Mouse (Mus musculus): ENCODE measurements around the gene Ppp1r9a. TPM values are rescaled to one million over a fixed set of nuclear protein-coding genes. Genes with fewer than 3 reads are reported as not detected.
A peak's percentile ranks its signal among the peaks of the same experiment; 100 is the strongest.

Ppp1r9a gene
- total RNA-seq, 2 experiments from 2014 or later, result 26.9 to 30.9 TPM

DNA sequence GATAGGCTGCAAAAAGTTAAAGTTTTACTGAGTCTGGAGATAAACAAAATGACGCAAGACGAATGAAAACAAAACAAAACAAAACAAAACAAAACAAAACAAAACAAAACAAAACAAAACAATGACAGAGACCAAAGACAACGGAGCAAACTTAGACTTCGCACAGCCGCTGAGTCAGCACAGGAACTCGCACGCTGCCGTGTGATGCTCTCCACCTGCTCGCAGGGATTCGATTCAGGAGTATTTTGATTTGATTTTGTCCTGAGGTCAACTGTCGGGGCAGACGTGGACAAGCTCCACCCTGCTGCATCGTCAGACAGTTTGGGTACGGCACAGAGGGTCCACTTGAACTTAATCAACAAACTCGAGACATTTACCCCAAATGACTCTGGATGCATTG lies 105.9 kb downstream of the Ppp1r9a start:
- no peak for DNase-seq

DNA sequence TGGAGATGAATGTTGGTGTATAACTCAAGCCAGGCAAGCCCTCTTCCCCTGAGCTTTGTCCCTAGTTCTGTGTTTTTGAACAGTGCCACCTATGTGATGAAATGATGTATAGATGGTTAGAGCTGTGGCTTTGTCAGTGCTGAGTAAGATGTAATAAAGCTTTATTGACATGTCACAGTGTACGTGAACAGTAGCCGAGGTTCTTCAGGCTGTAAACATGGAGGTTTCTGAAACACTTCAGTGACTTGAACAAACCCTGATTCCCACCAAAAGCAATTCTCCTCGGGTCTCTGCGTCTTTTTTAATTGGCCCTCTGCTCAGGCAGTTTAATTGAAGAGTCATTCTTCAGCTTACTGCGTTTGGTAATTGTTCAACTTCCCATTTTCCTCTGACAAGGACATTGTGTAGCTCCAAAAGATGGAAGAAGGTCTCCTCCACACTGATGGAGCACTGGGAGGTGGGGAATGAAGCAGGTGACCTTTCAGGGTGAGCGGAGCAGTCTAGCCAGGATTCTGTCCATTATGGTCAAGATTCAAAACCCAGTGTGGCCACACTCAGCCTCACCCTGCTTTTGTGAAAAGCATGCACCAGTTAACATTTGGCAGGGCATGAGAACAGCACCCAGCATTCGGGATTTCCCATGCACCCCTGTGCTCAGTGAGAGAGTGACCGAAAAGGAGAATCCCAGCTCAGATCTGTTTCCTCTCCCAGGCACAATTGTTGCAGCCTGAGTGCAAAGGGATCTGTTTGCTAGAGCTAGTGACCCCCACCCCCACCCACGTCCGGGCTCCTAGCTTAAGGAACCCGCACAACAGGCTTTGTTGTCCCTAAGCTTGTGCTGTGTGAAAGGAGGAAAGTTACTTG lies 108.1 kb downstream of the Ppp1r9a start:
- no peak for DNase-seq

DNA sequence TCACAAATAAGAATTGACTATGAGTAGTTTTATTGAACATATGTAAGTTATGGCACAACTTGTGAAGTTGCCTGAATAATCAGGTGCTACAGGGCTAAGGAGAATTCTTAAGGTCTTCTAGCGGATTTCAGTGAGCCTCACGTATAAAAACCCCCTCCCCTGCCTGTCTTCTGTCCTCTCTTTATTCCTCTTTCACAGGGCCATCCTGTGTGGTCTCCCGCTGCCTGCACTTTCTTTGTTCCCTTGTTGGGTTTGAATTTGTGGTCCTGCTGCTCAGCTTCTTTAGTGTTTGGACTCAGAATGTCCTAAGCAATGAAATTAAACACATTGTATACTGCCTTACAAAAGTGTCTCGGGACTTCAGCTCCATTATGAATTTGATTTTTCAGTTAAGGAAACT lies 110.1 kb downstream of the Ppp1r9a start:
- DNase-seq, result no peak

DNA sequence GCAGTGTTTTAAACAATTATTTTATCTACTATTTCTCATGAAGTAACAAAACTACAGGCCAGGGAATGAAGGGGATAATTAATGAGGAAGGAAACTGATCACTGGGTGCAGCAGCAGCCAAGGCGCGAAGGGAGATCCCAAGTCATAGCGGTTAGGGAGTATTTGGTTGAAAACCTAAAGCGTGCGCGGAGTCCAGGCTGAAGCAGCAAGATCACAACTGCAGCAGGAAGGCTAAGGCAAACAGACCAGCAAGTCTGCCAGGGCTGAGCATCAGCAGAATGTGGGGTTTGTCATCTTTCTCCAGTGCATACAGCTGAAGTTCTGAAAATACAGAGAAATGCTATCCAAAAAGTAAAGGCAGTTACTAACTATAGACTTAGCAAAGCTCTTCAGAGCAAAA lies 111.8 kb downstream of the Ppp1r9a start:
- no peak for DNase-seq

DNA sequence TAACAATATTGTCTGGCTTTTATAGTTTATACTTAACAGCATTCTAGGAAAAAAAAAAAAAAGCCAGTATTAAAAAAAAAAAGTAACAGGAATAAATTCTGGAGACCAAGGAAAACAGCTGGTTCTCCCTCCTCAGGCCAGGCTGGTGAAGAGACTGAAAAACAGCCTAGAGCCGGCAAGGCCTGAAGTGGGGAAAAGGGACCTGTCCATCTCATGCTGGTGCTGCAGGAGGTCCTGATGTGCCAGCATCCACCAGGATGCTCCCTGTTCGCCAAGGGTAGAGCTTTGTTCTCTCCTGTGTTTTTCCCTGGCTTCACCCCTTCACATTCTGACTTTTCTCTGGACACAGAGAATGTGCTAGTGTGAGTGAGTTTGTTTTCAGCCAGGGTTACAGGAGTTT lies 112.5 kb downstream of the Ppp1r9a start:
- no peak for DNase-seq

DNA sequence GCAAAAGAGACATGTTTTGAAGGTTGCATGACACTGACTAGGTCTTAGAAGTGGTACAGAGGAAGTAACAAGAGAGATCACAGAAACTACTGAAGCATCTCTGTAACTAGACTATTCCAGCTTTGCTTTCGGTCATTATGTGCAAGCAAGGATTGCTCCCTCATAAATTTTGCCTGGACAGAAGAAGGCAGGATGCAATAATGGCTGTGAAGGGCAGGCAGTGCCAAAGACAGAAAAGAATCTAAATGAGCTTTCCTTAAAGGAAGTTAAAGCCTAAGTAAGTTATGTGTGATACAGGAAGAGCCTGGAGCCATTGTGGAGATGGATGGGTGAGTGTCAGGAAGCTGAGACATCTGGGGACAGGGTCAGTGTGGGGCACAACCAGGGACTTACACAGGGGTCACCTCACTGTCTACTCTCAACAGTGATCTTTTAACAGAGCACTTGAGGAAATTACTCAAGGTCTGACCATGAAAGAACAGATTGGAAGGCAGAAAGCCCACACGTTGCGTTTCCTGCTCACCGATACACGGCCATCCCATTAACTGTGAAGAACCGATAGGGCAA lies 115.3 kb downstream of the Ppp1r9a start:
- DNase-seq, result no peak

DNA sequence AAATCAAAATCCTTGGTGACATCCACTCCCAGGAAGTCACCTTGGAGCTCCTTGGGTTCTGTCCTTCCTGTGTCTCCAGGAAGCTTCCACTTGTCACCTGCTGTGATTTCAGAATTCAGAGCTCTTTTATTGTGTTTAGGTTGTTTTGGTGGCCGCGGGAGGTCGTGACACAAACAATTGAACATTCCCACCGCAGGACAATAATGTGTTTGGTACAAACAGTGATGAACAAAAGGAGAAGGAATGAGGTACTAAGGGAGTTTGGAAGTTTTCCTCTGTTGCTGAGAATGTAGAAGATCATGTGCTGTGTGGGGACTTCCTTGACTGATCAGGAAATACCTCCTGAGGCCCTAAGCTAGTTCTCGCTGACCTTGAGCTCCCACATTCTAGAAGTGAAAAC lies 116.5 kb downstream of the Ppp1r9a start:
- no peak for DNase-seq

DNA sequence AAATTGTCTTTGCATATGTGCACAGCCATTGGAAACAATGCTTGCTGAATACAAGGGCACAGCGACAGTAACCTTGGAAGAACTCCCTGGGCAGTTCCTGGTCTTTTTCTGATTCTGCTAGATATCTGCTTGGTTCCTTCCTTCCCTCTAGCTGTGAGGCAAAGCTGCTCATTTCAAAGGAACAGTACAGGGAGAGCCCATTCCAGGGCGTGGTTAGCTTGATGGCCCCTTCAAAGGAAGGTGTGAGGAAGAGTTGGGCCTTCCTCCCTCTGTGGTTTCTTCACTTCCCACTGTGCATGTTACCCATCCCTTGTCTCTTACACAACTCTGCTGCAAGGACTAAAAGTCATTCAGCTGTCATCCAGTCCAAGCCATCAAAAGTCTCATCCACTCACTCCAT lies 117.3 kb downstream of the Ppp1r9a start:
- no peak for DNase-seq

DNA sequence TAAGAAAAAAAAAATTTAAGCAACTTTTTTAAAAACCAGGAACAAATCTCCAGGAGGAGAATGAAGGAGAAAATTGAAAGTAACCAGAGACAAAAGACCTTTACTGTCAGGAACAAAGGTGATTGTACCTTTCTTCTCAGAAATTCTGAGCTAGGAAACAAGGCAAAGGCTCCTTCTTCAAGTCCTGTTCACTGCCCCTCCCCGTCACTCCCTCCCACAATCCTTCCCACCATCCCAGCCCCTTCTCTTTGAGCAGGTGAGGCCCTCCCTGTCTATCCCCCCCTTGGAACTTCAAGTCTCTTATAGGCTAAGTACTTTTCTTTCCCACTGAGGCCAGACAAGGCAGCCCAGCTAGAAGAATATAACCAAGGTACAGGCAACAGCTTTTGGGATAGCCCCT lies 117.8 kb downstream of the Ppp1r9a start:
- DNase-seq, result no peak

DNA sequence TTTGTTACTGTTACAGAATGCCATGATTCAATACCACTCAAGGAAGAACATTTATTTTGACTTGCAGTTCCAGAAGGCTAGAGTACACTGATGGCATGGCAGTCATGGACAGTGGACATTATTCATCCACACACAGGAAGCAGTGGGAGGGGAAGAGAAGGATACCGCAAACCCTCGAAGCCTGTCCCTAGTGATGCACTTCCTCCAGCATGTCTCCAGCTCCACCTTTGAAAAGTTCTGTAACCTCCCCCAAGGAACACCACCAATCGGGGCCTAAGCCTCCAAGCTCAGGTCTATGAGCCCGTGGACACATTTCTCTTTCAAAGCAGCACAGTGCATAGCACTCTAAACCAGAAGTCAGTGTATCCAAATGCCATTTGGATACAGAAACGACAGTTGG lies 120.0 kb downstream of the Ppp1r9a start:
- no peak for DNase-seq

DNA sequence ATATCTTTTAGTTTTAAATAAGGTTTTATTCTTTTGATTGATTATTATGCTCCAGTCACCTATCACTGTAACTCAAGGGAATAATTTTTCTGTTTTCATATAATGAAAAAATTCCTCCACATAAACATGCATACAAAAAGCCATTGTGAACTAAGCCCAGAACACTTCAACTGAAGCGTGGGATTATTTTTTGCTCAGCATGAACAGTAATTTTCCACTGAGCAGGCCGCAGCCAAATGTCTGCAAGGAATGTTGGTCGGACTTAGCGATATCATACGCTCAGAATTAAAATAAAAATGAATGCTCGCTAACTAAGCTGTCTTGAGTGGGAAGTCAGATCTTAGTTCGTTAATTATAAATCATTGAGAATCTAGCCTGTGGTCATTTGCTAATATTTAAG lies 122.2 kb downstream of the Ppp1r9a start:
- no peak for DNase-seq

DNA sequence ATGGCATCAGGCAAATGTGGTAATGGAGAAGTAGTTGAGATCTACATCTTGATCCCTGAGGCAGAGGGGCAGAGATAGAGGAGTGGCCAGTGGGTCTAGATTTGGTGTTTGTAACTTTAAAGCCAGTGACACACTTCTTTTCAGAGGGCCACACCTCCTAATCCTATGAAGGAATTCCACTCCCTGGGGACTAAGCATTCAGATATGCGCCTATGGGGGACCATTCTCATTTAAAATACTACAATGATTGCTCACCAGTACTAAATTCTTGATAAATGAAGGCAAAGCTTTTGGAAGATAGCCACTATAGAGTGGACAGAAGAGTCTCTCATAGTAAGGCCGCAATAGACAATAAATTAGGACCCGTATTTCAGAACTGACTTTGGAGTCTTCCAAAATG lies 124.1 kb downstream of the Ppp1r9a start:
- DNase-seq, result no peak

DNA sequence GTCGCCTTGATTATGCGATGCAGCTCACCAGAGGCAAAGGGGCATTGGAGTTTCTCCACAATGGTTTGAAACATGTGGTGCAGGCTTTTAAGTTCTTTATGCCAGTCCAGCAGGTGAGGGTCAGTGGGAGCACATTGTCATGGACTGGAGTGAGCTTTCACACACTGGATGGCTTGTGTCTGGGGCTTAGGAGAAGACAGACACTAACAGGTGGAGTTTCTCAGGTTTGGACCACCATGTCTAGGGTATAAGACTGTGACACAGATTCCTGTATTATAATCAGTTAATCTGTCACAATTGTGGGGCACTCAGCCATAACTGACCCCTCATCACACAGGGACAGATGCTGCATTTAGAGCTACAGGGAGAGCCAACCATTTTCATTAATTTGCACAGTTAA lies 124.5 kb downstream of the Ppp1r9a start:
- no peak for DNase-seq

DNA sequence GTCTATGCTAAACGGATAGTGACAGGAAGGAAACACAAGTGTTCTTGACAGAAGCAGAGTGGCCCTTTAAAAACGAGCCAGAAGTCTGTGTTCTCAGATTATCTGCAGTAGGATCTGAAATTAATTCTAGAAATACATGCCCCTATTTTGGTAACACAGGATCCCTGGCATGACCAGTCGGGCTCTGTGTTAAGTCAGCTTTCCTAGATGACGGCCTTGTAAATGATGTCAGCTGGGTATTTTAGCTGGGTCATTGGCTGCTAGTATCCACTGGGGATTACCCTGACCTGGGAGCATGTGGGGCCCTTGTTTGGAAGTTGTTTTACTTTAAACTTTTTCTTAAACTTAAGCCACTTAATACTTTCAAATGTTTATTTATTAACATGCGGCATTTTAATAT lies 125.1 kb downstream of the Ppp1r9a start:
- DNase-seq, result no peak

DNA sequence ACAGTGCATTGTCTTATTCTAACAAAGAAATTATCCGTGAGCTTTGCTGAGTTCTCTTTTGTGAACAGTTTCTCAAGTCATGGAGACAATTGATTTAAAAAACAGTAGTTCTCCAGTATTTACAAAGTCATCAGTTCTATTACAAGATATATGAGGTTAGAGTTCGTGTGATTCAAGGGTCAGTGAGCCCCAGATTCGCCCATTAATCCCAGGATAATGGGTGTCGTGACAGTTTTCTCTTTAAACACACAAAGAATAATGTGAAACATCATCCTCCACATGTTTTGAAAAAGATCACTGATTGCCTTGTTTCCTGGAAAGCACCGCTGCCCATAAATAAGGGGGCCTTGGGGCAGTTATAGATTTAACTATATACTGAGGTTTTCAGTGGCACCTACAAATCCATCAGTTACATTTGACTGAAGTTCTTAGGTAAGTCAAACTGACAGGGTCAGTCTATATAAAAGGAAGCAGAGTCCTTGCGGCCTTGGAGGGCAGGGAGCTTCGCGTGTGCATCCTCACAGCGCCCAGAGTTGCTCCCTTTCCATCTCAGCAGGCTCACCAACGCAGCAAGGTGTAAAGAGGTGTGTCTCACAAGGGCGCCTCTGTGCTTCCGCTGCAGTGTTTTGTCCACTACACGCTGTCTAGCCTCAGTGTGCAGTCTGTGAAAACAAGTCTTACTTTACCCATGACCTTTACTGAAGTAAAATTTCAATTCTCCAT lies 126.6 kb downstream of the Ppp1r9a start:
- no peak for DNase-seq

DNA sequence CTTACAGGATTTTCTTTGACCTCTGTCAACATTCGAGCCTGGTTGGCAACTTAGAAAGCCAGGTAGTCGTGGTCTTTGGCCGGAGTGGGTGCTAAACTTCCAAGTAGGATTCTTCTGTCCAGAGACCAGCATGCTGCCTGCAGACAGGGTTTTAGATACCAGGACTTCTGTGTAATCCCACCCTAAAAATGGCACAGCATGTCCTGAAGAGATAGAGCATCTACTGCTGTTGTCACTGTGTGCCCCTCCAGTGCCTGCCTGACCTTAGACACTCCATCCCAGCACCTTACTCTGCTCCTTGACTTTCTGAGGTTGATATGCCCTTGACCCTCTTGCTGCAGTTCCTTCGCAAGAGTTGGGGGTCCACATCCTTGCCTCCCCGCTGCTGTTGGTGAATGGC lies 127.2 kb downstream of the Ppp1r9a start:
- DNase-seq, result no peak

DNA sequence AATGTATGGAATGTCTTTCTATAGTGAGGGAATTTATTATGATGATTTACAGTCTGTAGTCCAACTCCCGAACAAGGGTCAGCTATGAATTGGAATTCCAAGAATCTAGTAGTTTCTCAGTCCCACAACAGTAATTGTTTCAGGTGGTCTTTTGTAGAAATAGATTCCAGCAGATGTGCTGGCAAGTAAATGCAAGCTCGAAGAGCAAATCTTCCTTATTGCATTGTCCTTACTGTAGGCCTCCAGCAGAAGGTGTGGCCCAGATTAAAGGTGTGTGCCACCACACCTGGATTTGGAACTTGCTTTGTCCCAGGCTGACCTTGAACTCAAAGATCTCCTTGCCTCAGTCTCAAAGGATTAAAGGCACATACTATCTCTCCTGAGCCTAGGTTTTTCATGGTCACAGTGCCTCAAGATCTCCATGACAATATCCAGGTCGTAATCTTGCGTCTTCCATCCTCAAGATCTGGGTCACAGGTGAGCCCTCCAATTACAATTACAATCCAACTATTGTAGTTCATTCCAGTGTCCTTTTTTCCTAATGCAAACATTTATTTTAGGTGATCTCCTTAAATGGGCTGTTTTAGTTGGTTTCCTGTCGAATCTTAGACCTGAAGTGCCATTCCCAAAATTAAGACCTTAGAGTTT lies 130.4 kb downstream of the Ppp1r9a start:
- DNase-seq, result no peak

DNA sequence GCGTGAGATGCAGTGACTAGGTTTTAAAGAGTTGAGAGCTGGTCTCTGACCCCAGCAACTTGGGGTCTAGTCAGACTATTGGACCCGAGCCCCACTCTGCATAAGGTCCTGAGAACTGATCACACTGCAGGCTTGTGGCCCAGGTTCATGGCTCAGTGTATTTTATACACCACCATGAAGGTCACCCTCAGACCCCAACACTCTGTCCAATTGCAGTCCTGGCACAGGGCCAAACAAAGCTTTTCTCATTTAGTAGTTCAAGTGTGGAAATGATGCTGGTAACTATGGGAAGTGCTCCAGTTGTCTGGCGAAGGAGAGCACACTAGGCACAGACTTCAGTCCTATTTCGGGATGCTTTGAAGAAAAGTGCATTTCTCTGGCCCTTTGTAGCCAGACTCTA lies 134.5 kb downstream of the Ppp1r9a start:
- DNase-seq, result peak; percentile 59

DNA sequence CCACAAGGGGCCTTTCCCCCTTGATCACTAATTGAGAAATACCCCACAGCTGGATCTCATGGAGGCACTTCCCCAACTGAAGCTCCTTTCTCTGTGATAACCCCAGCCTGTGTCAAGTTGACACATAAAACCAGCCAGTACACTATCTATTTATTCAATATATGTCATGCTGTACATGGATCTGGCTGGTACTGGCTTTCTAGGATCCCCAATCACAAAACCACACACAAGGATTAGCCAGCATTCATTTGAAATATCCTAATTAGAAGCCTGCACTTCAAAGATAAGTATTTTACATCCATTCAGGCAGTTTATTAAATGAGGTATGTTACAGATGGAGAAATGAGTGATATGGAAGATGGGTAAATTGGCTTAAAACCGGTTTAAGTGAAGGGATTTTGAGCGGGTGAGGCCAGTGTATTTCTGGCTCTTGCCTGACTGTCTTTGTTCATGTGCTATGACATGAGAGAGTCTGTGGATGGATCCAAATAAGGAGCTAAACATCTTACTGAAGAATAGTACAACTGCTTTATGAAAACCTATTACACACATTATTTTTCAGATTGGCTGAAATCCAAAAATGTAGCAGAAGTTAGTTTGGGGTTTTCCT lies 135.5 kb downstream of the Ppp1r9a start:
- DNase-seq, result no peak

DNA sequence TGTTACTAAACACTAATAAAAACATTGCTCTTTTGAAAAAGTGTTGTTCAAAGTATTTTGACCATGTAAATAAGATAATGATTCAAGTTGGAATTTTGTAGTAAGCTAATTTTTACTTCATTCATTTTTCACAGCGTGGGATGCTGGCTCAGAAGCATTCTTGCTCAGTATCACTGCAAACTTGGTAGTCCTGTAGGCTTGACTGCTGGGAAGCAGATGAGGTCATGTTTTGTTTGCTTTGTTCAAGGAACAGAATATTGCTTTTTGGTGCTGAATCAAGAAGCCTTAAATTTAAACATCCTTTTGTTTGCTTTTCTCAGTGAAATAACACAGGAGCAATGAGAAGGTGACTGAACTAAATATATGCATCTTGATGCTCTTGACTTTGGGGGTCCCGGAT lies 136.6 kb downstream of the Ppp1r9a start:
- no peak for DNase-seq

DNA sequence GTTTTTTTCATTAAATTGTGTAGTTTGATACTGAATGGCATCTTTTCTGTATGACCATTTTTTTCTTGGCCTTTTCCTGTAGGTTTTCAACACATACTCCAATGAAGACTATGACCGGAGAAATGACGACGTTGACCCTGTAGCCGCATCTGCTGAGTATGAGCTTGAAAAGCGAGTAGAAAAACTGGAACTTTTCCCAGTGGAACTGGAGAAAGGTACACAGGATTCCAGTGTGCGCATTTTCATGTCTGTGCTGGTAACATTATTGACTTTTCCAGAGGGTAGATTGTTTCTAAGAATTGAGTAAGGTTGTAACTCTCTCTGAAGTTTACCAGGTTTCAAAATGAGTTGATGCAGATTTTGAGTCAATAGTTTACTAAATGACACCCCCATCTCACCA lies 143.1 kb downstream of the Ppp1r9a start:
- no peak for DNase-seq

DNA sequence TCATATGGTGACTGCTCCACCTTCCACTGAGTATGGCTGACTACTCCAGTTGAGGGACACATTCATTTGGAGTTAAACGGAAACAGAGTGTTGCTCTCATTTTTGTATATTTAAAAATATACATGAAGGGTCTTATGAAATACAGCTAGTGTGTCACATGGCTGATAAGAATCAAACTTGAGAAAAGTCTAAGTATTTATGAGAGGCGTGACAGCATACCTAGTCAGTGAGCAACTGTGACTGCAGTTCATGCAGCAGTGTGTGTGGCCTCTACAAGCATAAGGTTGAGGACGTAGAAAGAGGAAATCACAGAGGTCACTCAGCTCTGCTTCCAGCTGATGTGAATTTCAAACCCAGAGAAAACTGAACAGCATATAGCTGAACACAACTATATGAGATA lies 145.3 kb downstream of the Ppp1r9a start:
- no peak for DNase-seq

DNA sequence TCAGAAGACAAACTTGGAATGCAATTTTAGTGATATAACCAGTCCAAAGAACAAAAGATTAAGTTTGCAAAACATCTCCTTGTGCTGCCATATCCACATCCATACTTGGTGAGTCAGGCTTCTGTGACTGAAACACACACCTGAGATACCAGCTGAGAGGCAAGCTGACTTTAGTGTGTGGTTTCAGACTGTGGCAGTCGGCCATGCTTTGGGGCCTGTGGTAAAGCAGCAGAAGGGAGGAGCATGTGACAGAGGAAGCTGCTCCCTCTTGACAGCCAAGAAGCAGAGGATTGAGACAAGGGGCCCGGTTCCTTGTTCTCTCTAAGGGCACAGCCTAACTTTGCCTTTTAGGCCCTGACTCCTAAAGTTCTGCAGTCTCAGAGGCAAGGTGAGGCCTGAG lies 149.6 kb downstream of the Ppp1r9a start:
- no peak for DNase-seq
